Mouse (Mus musculus) cerebellum, adult (tissue): ENCODE results near the gene Tmed8.
"Not testable (repeated sequence)": the region's sequence is repeated elsewhere in the genome, so short reads cannot be mapped to it uniquely, and the experiment has no call there.

Experiments
- ATAC-seq: cut with Nextera tagmentation; 2 replicates; pipeline ENCODE4 v1.9.2; 2017; ENCODE audit warnings: mild to moderate bottlenecking, moderate library complexity, mixed read lengths; ENCODE audit not compliant: insufficient number of reproducible peaks, low FRiP score, low TSS enrichment

Tmed8 gene

GRCm38 (mm10) chr12:87160815-87161214 is 39.4 kb downstream of the Tmed8 start:
- ATAC-seq: no peak

- no peak for ATAC-seq
Observed at GRCm38 (mm10) chr12:87160310-87160709, 39.9 kb downstream of the Tmed8 start.

DNA sequence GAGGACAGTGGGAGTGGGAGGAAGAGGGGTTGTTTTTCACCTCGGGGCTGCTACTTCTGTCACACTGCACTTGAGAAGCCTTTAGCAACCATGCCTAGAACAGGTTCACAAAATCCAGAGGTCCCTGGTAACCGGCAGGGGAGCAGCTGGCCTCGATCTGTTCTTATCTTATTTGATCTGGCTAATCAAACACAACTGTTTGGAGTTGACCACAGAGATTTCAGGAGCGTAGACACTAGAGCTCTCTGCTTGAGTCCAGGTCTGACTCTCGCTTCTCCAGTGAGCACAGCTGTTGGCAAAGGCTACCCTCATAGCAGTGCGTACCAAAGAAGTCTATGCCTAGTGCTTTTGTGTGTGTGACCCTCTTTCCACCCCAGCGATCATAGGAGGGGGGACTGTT is 42.2 kb downstream of the Tmed8 start:
- no peak for ATAC-seq

DNA sequence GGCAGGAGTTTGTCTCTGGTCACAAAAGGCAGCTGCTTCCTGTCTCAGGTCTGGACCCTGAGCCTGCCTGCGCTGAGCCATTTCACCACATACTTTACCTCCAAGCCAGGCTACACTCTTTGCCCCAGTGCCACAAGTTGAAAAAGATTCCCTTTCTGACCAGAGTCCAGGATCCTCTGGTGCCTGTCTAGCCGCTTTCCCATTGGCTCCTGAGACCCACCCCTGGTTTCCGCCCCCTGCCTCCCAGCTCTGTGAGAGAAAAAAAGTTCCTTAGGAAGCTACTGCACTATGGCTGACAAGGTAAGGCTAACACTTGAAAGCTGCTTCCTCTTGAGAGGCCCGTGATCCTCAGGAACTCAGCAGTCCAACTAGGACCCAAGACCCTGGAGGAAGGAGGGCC is 42.9 kb downstream of the Tmed8 start:
- no peak for ATAC-seq

GRCm38 (mm10) chr12:87154448-87154847 is 45.8 kb downstream of the Tmed8 start:
- ATAC-seq: not testable (repeated sequence)

- ATAC-seq: no peak
Observed at GRCm38 (mm10) chr12:87149471-87149870, 50.8 kb downstream of the Tmed8 start.

- ATAC-seq: no peak
Observed at GRCm38 (mm10) chr12:87148136-87148535, 52.1 kb downstream of the Tmed8 start.

DNA sequence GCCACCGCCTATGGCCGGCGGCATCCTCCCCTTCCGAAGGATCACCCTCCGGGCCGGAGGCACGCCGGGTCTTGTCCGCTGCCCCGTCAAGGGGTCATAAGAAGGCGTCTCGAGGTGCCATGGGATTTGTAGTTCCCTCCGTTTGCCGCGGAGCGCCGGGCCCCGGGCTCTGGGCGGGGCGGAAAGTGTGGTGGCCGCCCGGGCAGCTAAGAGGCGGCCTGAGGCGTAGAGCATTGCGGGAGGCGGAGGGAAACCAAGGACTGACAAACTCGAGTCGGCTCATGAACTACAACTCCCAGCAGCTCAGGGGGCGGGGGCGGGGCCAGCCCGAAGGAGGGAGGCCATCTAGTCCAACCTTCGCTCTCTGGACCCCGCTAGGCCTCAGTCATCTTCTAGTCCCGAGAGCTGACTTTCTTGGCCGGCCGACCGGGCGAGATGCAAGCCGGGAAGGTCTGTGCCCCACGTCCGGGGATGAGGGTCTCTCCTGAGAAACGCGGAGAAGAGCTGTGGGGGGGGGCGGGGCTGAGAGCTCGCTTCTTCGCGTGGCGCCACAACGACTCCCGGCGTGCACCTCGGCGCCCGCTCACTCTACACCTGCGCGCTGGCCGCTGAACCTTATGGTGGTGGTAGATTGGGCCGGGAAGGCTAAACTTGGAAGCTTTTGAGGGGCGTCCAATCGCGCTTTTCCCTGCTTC is 52.7 kb downstream of the Tmed8 start, which contains the start of gene Pomt2:
Pomt2 (minus strand) TSS at position 574 of the 695 bp plus-strand sequence.
- peak; percentile 96 for ATAC-seq

DNA sequence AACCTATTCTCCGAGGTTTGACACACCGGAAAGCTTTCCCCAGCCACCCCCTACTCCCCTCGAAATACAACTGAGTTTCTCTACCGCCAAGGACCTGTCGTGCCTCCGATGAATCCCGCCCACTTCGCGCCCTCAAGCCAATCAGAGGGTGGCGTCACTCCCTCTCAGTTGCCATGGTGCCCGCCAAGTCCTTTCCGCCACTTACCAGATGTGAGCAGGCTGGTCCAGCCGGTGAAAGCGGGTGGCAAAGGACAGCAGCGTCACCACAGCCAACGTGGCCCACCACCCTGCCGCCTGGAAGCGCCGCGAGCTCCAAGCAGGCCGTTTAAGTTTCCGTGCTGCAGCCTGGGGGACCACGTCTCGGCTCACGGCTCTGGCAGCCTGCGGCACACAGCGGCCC is 53.3 kb downstream of the Tmed8 start, which contains the start of gene Gstz1:
Gstz1 (plus strand) TSS at position 200 of the 400 bp plus-strand sequence.
- ATAC-seq: peak; percentile 63

DNA sequence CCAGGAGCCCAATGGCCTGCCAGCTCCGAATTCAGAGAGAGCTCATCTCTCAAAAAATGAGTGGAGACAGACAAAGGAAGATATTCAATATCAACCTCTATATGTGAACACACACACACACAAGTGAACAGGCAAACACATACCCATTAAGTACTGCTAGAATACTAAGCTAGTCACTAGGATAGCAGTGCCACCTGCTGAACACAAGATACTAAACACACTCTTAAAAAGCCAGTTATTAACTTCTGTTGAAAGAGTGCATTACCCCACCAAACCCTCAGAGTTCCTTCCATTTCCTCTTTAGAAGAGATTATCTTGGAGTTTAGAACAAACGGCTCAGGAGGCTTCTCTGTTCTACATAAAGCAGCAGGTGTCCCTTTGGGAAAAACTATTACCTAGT is 58.1 kb downstream of the Tmed8 start:
- ATAC-seq: no peak

- ATAC-seq: no peak
Observed at GRCm38 (mm10) chr12:87138768-87139167, 61.5 kb downstream of the Tmed8 start.

DNA sequence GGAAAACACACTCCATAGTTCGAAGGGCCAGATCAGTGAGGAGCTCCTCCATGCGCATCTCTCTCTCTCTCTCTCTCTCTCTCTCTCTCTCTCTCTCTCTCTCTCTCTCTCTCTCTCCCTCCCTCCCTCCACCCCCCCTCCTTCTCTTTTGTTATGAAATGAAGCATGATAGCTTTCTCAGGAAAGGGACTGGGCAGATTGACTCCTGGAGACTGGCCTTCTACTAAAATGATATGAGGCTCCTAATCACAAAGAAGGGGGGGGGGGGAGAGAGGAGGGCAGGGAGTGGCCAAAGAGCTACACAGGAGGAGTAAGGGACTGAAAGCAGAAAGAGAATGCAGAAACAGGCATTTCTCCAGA is 61.9 kb downstream of the Tmed8 start:
- ATAC-seq: no peak

- no peak for ATAC-seq
Observed at GRCm38 (mm10) chr12:87137439-87138341, 62.6 kb downstream of the Tmed8 start.

GRCm38 (mm10) chr12:87132784-87133183 is 67.5 kb downstream of the Tmed8 start:
- ATAC-seq: no peak

GRCm38 (mm10) chr12:87132210-87132609 is 68.0 kb downstream of the Tmed8 start:
- no peak for ATAC-seq

DNA sequence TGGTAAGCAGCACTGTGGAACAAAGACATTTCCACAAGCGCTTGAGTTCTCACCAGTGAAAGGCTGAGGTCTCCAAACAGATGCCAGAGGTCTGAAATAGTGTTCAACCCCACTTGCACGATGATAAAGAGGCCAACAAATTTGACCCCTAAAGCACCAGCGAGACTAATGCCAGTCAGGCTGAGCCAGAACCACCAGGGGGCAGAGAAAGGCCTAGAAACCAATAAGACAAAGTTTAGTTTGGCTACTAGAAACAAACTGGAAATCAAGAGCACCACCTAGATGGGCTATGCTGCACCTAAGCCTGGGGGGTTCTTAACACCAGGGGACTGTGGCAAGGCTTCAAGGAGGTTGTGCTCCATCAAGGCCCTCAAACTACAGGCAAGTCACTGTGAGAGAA is 68.6 kb downstream of the Tmed8 start:
- no peak for ATAC-seq

DNA sequence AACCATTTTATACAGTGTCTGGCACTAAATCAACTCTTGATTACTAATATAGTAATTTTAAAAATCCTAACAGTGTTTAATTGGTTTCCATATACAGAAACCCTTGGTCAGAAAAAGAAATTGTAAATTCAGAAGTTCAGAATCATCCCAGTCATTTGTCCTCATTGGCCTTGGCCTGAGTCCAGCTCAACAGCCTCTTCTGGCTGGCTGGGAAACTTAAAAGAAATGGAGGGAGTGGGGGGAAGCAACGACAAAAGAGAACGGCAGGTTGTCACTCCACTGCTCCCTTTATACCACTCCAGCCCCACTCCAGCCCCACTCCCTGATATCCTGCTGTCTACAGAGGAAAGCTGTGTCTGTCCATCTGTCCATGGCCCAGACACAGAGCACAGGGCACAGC is 69.1 kb downstream of the Tmed8 start:
- ATAC-seq: no peak

DNA sequence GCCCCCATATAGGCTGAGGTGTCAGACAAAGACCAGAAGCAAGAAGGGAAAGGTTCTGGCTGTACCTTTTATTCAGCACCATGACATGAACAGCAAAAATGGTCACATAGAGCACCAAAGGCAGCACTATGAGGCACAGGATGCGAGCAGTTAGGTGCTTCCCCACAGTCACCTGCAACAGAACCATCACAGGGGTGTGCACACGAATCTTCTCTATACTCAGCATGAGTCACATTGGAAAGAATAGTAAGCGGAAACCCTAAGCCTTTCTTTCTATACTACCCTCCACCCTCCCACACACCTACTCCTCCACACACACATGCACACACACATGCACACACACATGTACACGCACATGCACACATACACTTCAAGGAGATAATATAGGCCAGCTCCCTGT is 70.0 kb downstream of the Tmed8 start:
- ATAC-seq: no peak

GRCm38 (mm10) chr12:87127256-87127655 is 73.0 kb downstream of the Tmed8 start:
- no peak for ATAC-seq

DNA sequence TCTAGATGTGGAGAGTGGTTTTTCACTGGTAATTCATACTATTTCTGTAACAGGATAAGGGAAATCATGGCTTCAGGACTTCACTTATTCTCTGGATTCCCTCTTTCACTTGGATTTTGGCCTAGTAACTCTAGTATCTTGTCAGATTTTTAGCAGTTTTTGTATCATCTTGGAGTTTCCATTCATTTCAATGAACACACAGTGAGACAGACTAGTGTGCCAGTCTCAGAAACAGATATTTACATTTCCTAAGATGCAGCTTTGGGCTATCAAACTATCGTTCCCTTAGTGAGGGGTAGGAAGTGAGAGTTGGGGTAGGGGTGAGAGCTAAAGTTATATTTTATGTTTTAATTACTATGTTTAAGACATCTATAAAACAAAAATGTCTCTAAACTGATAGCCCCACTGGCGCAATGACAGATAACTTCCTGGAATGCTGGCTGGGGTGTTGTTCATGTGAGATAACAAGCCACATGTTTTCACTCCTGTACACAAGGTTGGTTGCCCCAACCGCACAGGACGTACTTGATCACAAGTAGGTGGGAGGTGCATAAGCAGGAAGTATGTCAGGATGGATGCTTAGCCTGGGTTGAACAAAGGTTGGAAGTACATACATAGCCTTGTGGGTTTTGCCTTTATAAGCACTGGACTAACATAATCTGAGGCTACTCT is 78.2 kb downstream of the Tmed8 start:
- ATAC-seq: no peak
